In the genomic region with DNA sequence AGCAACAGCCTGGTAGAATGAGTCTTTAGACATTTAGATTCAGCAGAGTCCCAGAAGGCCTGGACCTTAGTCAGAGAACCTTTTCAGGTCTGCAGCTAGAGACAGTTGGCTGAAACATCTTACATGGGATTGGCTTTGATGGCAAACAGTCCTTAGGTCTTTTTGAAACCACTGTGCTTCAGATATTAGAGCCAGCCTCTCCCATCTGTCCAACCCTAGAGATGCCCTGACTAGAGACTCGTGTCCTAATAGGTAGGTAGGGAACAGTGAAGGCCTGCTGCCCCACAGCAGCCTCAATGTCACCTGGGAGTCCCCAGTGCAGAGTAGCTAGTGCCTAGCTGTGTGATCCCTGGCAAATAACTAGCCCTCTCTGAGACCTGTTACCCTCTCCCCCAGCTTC, we compare ENCODE assay signal across 17 mouse cellular contexts.
A peak's percentile ranks its signal among the peaks of the same experiment; 100 is the strongest.
DNase-seq lines count a peak whose midpoint lies in the region; ATAC-seq and TF ChIP-seq lines count a peak whose summit lies in the region.
"Had no signal": no experiment of that assay in that cellular context is flagged by ENCODE, and none has a peak within 500 bp of the region (broad histone marks: within the 10 kb centered on the region; RNA-seq: fewer than 3 reads in every experiment).

No protein-coding gene starts in this region.

- intact Hi-C loops in heart, postnatal 14 days (cut with DNase I): no loop called here

- H3K9ac ChIP-seq in heart, postnatal 0 days (replicated peaks; ENCODE audit: low read depth, low read length): no peak overlapping the region
- H3K9ac ChIP-seq in liver, embryonic 15.5 days: no peak overlapping the region
- H3K9ac ChIP-seq in hindbrain, embryonic 13.5 days: no peak overlapping the region
- H3K9ac ChIP-seq: forebrain, embryonic 12.5 days; hindbrain, embryonic 15.5 days; intestine, embryonic 15.5 days; limb, embryonic 12.5 days had no signal

- no peaks in the 10 kb centered on the region for H3K9me3 ChIP-seq in heart, embryonic 10.5 days
- no peaks in the 10 kb centered on the region for H3K9me3 ChIP-seq in heart, postnatal 0 days (replicated peaks; ENCODE audit: control insufficient read depth, low read length)
- H3K9me3 ChIP-seq in liver, embryonic 15.5 days (replicated peaks): no peaks in the 10 kb centered on the region
- H3K9me3 ChIP-seq in hindbrain, embryonic 13.5 days: no peaks in the 10 kb centered on the region
- H3K9me3 ChIP-seq: forebrain, embryonic 12.5 days; hindbrain, embryonic 15.5 days; intestine, embryonic 15.5 days; limb, embryonic 12.5 days had no signal

- H3K36me3 ChIP-seq in heart, embryonic 10.5 days: no peaks in the 10 kb centered on the region
- no peaks in the 10 kb centered on the region for H3K36me3 ChIP-seq in heart, postnatal 0 days (replicated peaks; ENCODE audit: control insufficient read depth, insufficient read depth, low read length)
- H3K36me3 ChIP-seq in liver, embryonic 15.5 days (replicated peaks): no peaks in the 10 kb centered on the region
- no peaks in the 10 kb centered on the region for H3K36me3 ChIP-seq in hindbrain, embryonic 13.5 days
- H3K36me3 ChIP-seq: forebrain, embryonic 12.5 days; hindbrain, embryonic 15.5 days; intestine, embryonic 15.5 days; limb, embryonic 12.5 days had no signal

- no peak overlapping the region for H3K4me2 ChIP-seq in heart, postnatal 0 days (ENCODE audit: low read depth, low read length)
- H3K4me2 ChIP-seq in liver, embryonic 15.5 days: 0 out of 2 replicates have a peak overlapping the region, but pooled peaks have one; percentile 32
- H3K4me2 ChIP-seq in hindbrain, embryonic 13.5 days: no peak overlapping the region
- H3K4me2 ChIP-seq: forebrain, embryonic 12.5 days; hindbrain, embryonic 15.5 days; intestine, embryonic 15.5 days; limb, embryonic 12.5 days had no signal

- 68% methylated on average over 1 of the region's 1 CpGs for WGBS in heart, embryonic 10.5 days
- WGBS in heart, postnatal 0 days: 86% methylated on average over 1 of the region's 1 CpGs
- WGBS in liver, embryonic 15.5 days (ENCODE audit: insufficient replicate concordance): 47% methylated on average over 1 of the region's 1 CpGs
- WGBS in hindbrain, embryonic 13.5 days: 74% methylated on average over 1 of the region's 1 CpGs

- peak overlapping the region; percentile 66 for H3K27ac ChIP-seq in heart, embryonic 10.5 days
- H3K27ac ChIP-seq in heart, postnatal 0 days (ENCODE audit: low read depth): peak overlapping the region; percentile 53
- peak overlapping the region; percentile 58 for H3K27ac ChIP-seq in liver, embryonic 15.5 days (replicated peaks)
- no peak overlapping the region for H3K27ac ChIP-seq in hindbrain, embryonic 13.5 days
- H3K27ac ChIP-seq: forebrain, embryonic 12.5 days; hindbrain, embryonic 15.5 days; intestine, embryonic 15.5 days; limb, embryonic 12.5 days; stomach, postnatal 0 days had no signal

- peaks cover 58% of the 10 kb centered on the region for H3K4me1 ChIP-seq in heart, embryonic 10.5 days
- peaks cover 35% of the 10 kb centered on the region for H3K4me1 ChIP-seq in heart, postnatal 0 days (ENCODE audit: control insufficient read depth, insufficient read depth)
- peaks cover 44% of the 10 kb centered on the region for H3K4me1 ChIP-seq in liver, embryonic 15.5 days (replicated peaks)
- H3K4me1 ChIP-seq in hindbrain, embryonic 13.5 days (replicated peaks): peaks cover 27% of the 10 kb centered on the region
- H3K4me1 ChIP-seq: intestine, embryonic 15.5 days had no signal

- ATAC-seq in heart, postnatal 0 days (ENCODE audit: insufficient read depth, low read depth): no peak
- ATAC-seq in erythroid progenitor cell, adult 5-6 weeks (replicated peaks; ENCODE audit: low FRiP score, poor library complexity, severe bottlenecking): peak; percentile 20
- no peak for ATAC-seq in liver, embryonic 15.5 days (ENCODE audit: insufficient read depth)
- ATAC-seq in hindbrain, embryonic 13.5 days (ENCODE audit: low FRiP score): no peak
- ATAC-seq: intestine, embryonic 15.5 days had no signal

- no peak for TF ChIP-seq EP300 in heart, postnatal 0 days (IDR thresholded peaks at IDR 0.05; ENCODE audit: low read depth)

- no peaks in the 10 kb centered on the region for H3K27me3 ChIP-seq in heart, embryonic 10.5 days (ENCODE audit: insufficient read depth, poor library complexity, severe bottlenecking)
- H3K27me3 ChIP-seq in heart, postnatal 0 days (ENCODE audit: control insufficient read depth, insufficient read depth, low read length): no peaks in the 10 kb centered on the region
- peaks cover 8% of the 10 kb centered on the region for H3K27me3 ChIP-seq in liver, embryonic 15.5 days
- H3K27me3 ChIP-seq in hindbrain, embryonic 13.5 days: no peaks in the 10 kb centered on the region
- H3K27me3 ChIP-seq: forebrain, embryonic 12.5 days; hindbrain, embryonic 15.5 days; intestine, embryonic 15.5 days; limb, embryonic 12.5 days had no signal

- no peak for TF ChIP-seq CTCF in heart, postnatal 0 days (IDR thresholded peaks at IDR 0.05; ENCODE audit: low read depth)

- no peak for DNase-seq in heart, embryonic 10.5 days (ENCODE audit: low spot score)
- DNase-seq in heart, adult 11 months: no peak
- no peak for DNase-seq in heart, postnatal 0 days (ENCODE audit: low spot score)
- no peak for DNase-seq in heart, postnatal 14 days
- DNase-seq: adrenal gland, adult 2 months; kidney, adult 9 months; lung, adult 2 months; midbrain, embryonic 14.5 days; thymus, adult 2 months had no signal

- no peak overlapping the region for H3K4me3 ChIP-seq in heart, embryonic 10.5 days
- no peak overlapping the region for H3K4me3 ChIP-seq in heart, postnatal 0 days (ENCODE audit: low read depth, low read length)
- no peak overlapping the region for H3K4me3 ChIP-seq in liver, embryonic 15.5 days (replicated peaks)
- no peak overlapping the region for H3K4me3 ChIP-seq in hindbrain, embryonic 13.5 days
- H3K4me3 ChIP-seq: forebrain, embryonic 12.5 days; hindbrain, embryonic 15.5 days; intestine, embryonic 15.5 days; limb, embryonic 12.5 days had no signal
